Mouse (Mus musculus) CH12.LX (cell line): ENCODE measurements around the gene Thap2. TPM values are rescaled to one million over a fixed set of nuclear protein-coding genes. Genes with fewer than 3 reads are reported as not detected.

Experiments used
- DNase-seq: peaks from one replicate; pipeline ENCODE4 v3.0.0-alpha.2; 2013; ENCODE audit errors: extremely low read depth
- H3K27ac ChIP-seq: 2 replicates; pipeline ENCODE4 v1.5.1; 2012; ENCODE audit warnings: low read depth, mild to moderate bottlenecking, control low read depth, moderate library complexity; ENCODE audit not compliant: insufficient read depth
- H3K27me3 ChIP-seq: replicated peaks from 2 replicates; pipeline ENCODE3; 2012; ENCODE audit warnings: inconsistent platforms
- H3K36me3 ChIP-seq, 2 experiments: replicated peaks in 1 of 2; 2 replicates each; pipeline versions ENCODE3 to v1.6.1; 2012; ENCODE audit warnings: inconsistent platforms in 1 of 2, low read length in 1 of 2, mild to moderate bottlenecking in 1 of 2, mixed read lengths in 1 of 2, moderate library complexity in 1 of 2; ENCODE audit not compliant: control insufficient read depth in 1 of 2, insufficient read depth in 1 of 2
- H3K4me1 ChIP-seq, 2 experiments: 2 replicates each; pipeline ENCODE4 v1.6.1; 2012; ENCODE audit warnings: inconsistent platforms in 1 of 2, moderate library complexity in 1 of 2; ENCODE audit not compliant: insufficient read depth in 2 of 2, control insufficient read depth in 1 of 2
- H3K4me2 ChIP-seq: 2 replicates; pipeline ENCODE4 v1.6.1; 2012; ENCODE audit warnings: low read depth, mild to moderate bottlenecking, control low read depth; ENCODE audit not compliant: poor library complexity, insufficient read depth, severe bottlenecking
- H3K4me3 ChIP-seq, 3 experiments: fragments of 150-350 bp in 1 of 3; sonication (generic) in 1 of 3; replicated peaks in 1 of 3; 2 replicates each; pipeline versions ENCODE3 to v1.5.1; 2011 to 2012; ENCODE audit warnings: low read depth in 2 of 3, low read length in 2 of 3, mild to moderate bottlenecking in 2 of 3, moderate library complexity in 2 of 3, control low read depth in 1 of 3, improper control_type of control experiment in 1 of 3, inconsistent platforms in 1 of 3, mixed read lengths in 1 of 3; ENCODE audit not compliant: poor library complexity in 1 of 3
- H3K79me2 ChIP-seq: replicated peaks from 2 replicates; pipeline ENCODE4 v1.6.1; 2012; ENCODE audit warnings: mild to moderate bottlenecking, moderate library complexity; ENCODE audit not compliant: control insufficient read depth, poor library complexity, insufficient read depth, severe bottlenecking; ENCODE audit errors: extremely low read depth
- H3K9ac ChIP-seq: 2 replicates; pipeline ENCODE4 v1.6.1; 2012; ENCODE audit warnings: low read depth, mild to moderate bottlenecking, control low read depth, moderate library complexity; ENCODE audit not compliant: insufficient read depth
- H3K9me3 ChIP-seq: replicated peaks from 2 replicates; pipeline ENCODE3; 2012; ENCODE audit warnings: low read length, inconsistent platforms, mixed read lengths
- CHD1 ChIP-seq: IDR thresholded peaks from 2 replicates; pipeline ENCODE4 v1.6.1; 2012; ENCODE audit warnings: low read depth, low read length, improper control_type of control experiment, inconsistent platforms
- CTCF ChIP-seq, 2 experiments: IDR thresholded peaks in 1 of 2; conservative IDR thresholded peaks in 1 of 2; 2 replicates each; pipeline ENCODE4 v1.5.1; 2011 to 2012; ENCODE audit warnings: low read depth in 2 of 2, low read length in 2 of 2, improper control_type of control experiment in 1 of 2, inconsistent platforms in 1 of 2, mild to moderate bottlenecking in 1 of 2, moderate library complexity in 1 of 2
- E2F4 ChIP-seq: IDR thresholded peaks from 2 replicates; pipeline ENCODE4 v1.6.1; 2011; ENCODE audit warnings: low read depth, low read length, improper control_type of control experiment; ENCODE audit not compliant: insufficient replicate concordance
- EP300 ChIP-seq: IDR thresholded peaks from 2 replicates; pipeline ENCODE4 v1.6.1; 2011; ENCODE audit warnings: low read length, improper control_type of control experiment
- GABPA ChIP-seq: IDR thresholded peaks from 2 replicates; pipeline ENCODE4 v1.6.1; 2012; ENCODE audit warnings: low read depth, low read length, improper control_type of control experiment, inconsistent platforms; ENCODE audit not compliant: insufficient replicate concordance
- MAFK ChIP-seq: IDR thresholded peaks from 2 replicates; pipeline ENCODE4 v1.6.1; 2011; ENCODE audit warnings: low read length, improper control_type of control experiment; ENCODE audit not compliant: insufficient replicate concordance
- MXI1 ChIP-seq: IDR thresholded peaks from 2 replicates; pipeline ENCODE4 v1.6.1; 2011; ENCODE audit warnings: mild to moderate bottlenecking, low read depth, low read length, improper control_type of control experiment
- NELFE ChIP-seq: IDR thresholded peaks from 2 replicates; pipeline ENCODE4 v1.6.1; 2011; ENCODE audit warnings: low read depth, low read length, improper control_type of control experiment
- NRF1 ChIP-seq: IDR thresholded peaks from 2 replicates; pipeline ENCODE4 v1.6.1; 2014; ENCODE audit warnings: low read depth, mild to moderate bottlenecking, inconsistent platforms, low read length, improper control_type of control experiment, moderate library complexity
- PAX5 ChIP-seq: IDR thresholded peaks from 2 replicates; pipeline ENCODE4 v1.6.1; 2012; ENCODE audit warnings: low read length, inconsistent platforms, mixed read lengths
- POLR2A ChIP-seq: IDR thresholded peaks from 2 replicates; pipeline ENCODE4 v1.6.1; 2011; ENCODE audit warnings: low read depth, mild to moderate bottlenecking, improper control_type of control experiment, low read length
- POLR2AphosphoS2 ChIP-seq: IDR thresholded peaks from 2 replicates; pipeline ENCODE4 v1.6.1; 2011; ENCODE audit warnings: low read depth, low read length, improper control_type of control experiment
- SIN3A ChIP-seq: IDR thresholded peaks from 2 replicates; pipeline ENCODE4 v1.6.1; 2012; ENCODE audit warnings: low read length, improper control_type of control experiment, inconsistent platforms
- SMC3 ChIP-seq: IDR thresholded peaks from 2 replicates; pipeline ENCODE4 v1.6.1; 2011; ENCODE audit warnings: low read depth, low read length, improper control_type of control experiment
- TBP ChIP-seq: conservative IDR thresholded peaks from 2 replicates; pipeline ENCODE4 v1.6.1; 2011; ENCODE audit warnings: low read depth, low read length, improper control_type of control experiment
- TCF12 ChIP-seq: IDR thresholded peaks from 2 replicates; pipeline ENCODE4 v1.6.1; 2014; ENCODE audit warnings: low read depth, mild to moderate bottlenecking, inconsistent platforms, low read length, improper control_type of control experiment
- UBTF ChIP-seq: IDR thresholded peaks from 2 replicates; pipeline ENCODE4 v1.6.1; 2012; ENCODE audit warnings: low read depth, mild to moderate bottlenecking, inconsistent platforms, low read length, improper control_type of control experiment, moderate library complexity
- USF1 ChIP-seq: IDR thresholded peaks from 2 replicates; pipeline ENCODE4 v1.6.1; 2014; ENCODE audit warnings: low read depth, mild to moderate bottlenecking, inconsistent platforms, low read length, improper control_type of control experiment
- USF2 ChIP-seq: conservative IDR thresholded peaks from 2 replicates; pipeline ENCODE4 v1.6.1; 2011; ENCODE audit warnings: low read depth, low read length, improper control_type of control experiment
- dilution Hi-C: fragments of 300-500 bp; cut with MboI; formaldehyde crosslinking; loops from 2 replicates; pipeline ENCODE4 v1.14.3; 2020; ENCODE audit warnings: low sequenced_read_pairs; ENCODE audit not compliant: extremely low pct_unique_long_range_greater_than_20kb, extremely low pct_ligation_motif_present
- in situ Hi-C: fragments of 300-500 bp; cut with MboI; formaldehyde crosslinking; loops from 3 replicates; pipeline ENCODE4 v1.14.3; 2019; ENCODE audit warnings: low sequenced_read_pairs, low pct_ligation_motif_present, low pct_unique_long_range_greater_than_20kb, mixed read lengths
- polyA plus RNA-seq: library from polyadenylated mRNA; unstranded; fragments of >175 nt; gene quantifications from 2 replicates; pipeline ENCODE4 v1.2.1, GENCODE M21; 2012; ENCODE audit warnings: low read depth; ENCODE audit not compliant: insufficient read length
- total RNA-seq, 2 experiments: library from RNA; depleted of rRNA; stranded (reverse); fragments of 300-350 nt in 1 of 2; fragments of >200 nt in 1 of 2; gene quantifications; 2 replicates each; pipeline ENCODE4 v1.2.3; 2012 to 2014

Thap2 gene
- total and polyA plus RNA-seq, 3 experiments = 4.8 to 11.3 (median 7.9) TPM

GRCm38 (mm10) chr10:115349029-115349428 lies 35.2 kb downstream of the Thap2 start:
- no peak for DNase-seq
- H3K4me3 ChIP-seq = no peak overlapping the region
- no peak for TF ChIP-seq TBP
- TF ChIP-seq GABPA = no peak
- TF ChIP-seq UBTF = no peak
- TF ChIP-seq NELFE = no peak
- TF ChIP-seq MXI1 = no peak
- TF ChIP-seq EP300 = no peak
- no peak for TF ChIP-seq POLR2A
- dilution Hi-C loops = no loop called here
- peaks cover 4% of the 10 kb centered on the region for H3K9me3 ChIP-seq
- no peaks in the 10 kb centered on the region for H3K27me3 ChIP-seq
- no peak overlapping the region for H3K27ac ChIP-seq
- no peak overlapping the region for H3K9ac ChIP-seq
- peaks cover 21 to 45% of the 10 kb centered on the region in 2 experiments for H3K36me3 ChIP-seq
- no peaks in the 10 kb centered on the region for H3K79me2 ChIP-seq
- in situ Hi-C loops = no loop called here
- H3K4me2 ChIP-seq = no peak overlapping the region
- peaks cover 4 to 16% of the 10 kb centered on the region in 2 experiments; a peak in 3 of 4 replicates for H3K4me1 ChIP-seq

DNA sequence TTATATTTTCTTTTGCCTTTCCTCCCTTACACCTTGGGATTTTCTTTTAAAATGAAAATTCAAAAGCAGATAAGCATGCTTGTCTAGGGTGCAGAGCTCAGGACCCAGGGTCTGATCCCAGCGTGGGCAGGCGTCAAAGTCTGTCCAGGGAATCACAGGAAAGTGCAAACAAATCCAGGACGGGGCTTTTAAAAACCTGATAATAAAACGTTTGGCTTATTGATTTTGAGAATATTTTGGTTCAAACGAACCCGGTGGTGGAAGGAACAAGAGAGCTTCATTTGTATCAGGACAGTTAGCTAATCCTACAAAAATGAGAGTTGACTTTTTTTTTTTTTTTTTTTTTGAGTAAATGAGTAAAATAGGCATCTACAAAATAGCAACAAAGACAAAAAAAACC lies 36.1 kb downstream of the Thap2 start:
- Histone ChIP-seq H3K4me3 (no peak overlapping the region), H3K27me3 (no peaks in the 10 kb centered on the region), H3K9ac (no peak overlapping the region), H3K4me1 (peaks cover 7 to 23% of the 10 kb centered on the region in 2 experiments), H3K79me2 (no peaks in the 10 kb centered on the region), H3K4me2 (no peak overlapping the region), H3K27ac (no peak overlapping the region), H3K36me3 (peaks cover 24 to 48% of the 10 kb centered on the region in 2 experiments), H3K9me3 (peaks cover 4% of the 10 kb centered on the region)
- DNase-seq = no peak
- dilution Hi-C loops (no loop called here), in situ Hi-C loops (no loop called here)
- TF ChIP-seq SIN3A (no peak), PAX5 (no peak), TBP (no peak), NELFE (no peak), MAFK (no peak), E2F4 (no peak), CTCF (conservative IDR thresholded peaks at IDR 0.05 in 1 of 2, IDR thresholded peaks at IDR 0.05 in 1 of 2; ENCODE audit: low read depth in 2 of 2, low read length in 2 of 2) (no peak), SMC3 (no peak), USF1 (no peak), CHD1 (no peak), USF2 (no peak), POLR2AphosphoS2 (no peak), POLR2A (no peak), TCF12 (no peak), NRF1 (no peak)
